Mouse (Mus musculus) erythroblast, embryonic 14.5 days (primary cell): ENCODE data around the gene Cyp26c1.

Source experiments
- GATA1 ChIP-seq: IDR thresholded peaks from 2 replicates; pipeline ENCODE4 v1.6.1; 2012; ENCODE audit warnings: low read length, inconsistent platforms, mixed read lengths
- TAL1 ChIP-seq: IDR thresholded peaks from 3 replicates; pipeline ENCODE4 v1.6.1; 2012; ENCODE audit warnings: low read length, inconsistent platforms, mixed read lengths

DNA sequence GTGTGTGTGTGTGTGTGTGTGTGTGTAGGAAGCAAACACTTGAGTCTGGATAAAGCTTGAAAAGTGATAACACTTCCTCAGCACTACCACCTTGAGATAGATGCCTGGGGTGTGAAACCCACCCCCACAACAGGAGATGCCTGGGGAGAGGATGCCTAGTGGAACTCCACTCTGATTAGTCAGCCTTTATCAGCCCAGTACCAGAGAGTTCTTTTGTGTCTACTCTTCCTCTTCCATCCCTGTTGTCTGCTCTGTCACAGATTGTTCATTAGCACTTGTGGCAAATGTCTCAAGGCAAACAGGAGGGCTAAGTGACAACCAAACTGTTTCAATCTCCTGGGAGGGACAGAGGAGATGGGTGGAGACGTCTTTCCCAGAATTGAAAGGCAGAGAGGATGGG is 33.8 kb downstream of the Cyp26c1 start:
- TF ChIP-seq TAL1 (no peak), GATA1 (no peak)
